Mouse (Mus musculus) stomach, embryonic 16.5 days (tissue): ENCODE data around the gene Sspo. TPM values are rescaled to one million over a fixed set of nuclear protein-coding genes. Genes with fewer than 3 reads are reported as not detected.

Source experiments
- ATAC-seq: fragments of 200-750 bp; cut with Nextera tagmentation; 2 replicates; pipeline ENCODE4 v1.8.0; 2017; ENCODE audit warnings: moderate number of reproducible peaks, moderate TSS enrichment; ENCODE audit not compliant: insufficient read depth, low FRiP score
- H3K27ac ChIP-seq: fragments of 300-500 bp; sonication (generic); 2 replicates; pipeline ENCODE4 v1.5.1; 2014; ENCODE audit warnings: low read length
- H3K27me3 ChIP-seq: fragments of 300-500 bp; sonication (generic); 2 replicates; pipeline ENCODE4 v1.6.1; 2014; ENCODE audit warnings: low read length, control low read depth, mixed read lengths; ENCODE audit not compliant: control insufficient read depth, insufficient read depth
- H3K36me3 ChIP-seq: fragments of 300-500 bp; sonication (generic); 2 replicates; pipeline ENCODE4 v1.6.1; 2014; ENCODE audit warnings: low read length; ENCODE audit not compliant: control insufficient read depth, insufficient read depth
- H3K4me1 ChIP-seq: fragments of 300-500 bp; sonication (generic); 2 replicates; pipeline ENCODE4 v1.6.1; 2014; ENCODE audit warnings: low read length, control low read depth, mixed read lengths; ENCODE audit not compliant: control insufficient read depth, insufficient read depth
- H3K4me2 ChIP-seq: fragments of 300-500 bp; sonication (generic); 2 replicates; pipeline ENCODE4 v1.6.1; 2014; ENCODE audit warnings: low read depth, low read length, mixed read lengths
- H3K4me3 ChIP-seq: fragments of 300-500 bp; sonication (generic); replicated peaks from 2 replicates; pipeline ENCODE4 v1.5.1; 2014; ENCODE audit warnings: mild to moderate bottlenecking, low read length
- H3K9ac ChIP-seq: fragments of 300-500 bp; sonication (generic); 2 replicates; pipeline ENCODE4 v1.6.1; 2014; ENCODE audit warnings: low read length
- H3K9me3 ChIP-seq: fragments of 300-500 bp; sonication (generic); replicated peaks from 2 replicates; pipeline ENCODE4 v1.6.1; 2016; ENCODE audit warnings: low read length, control low read depth; ENCODE audit not compliant: control insufficient read depth
- WGBS: fragments of 180-500 bp; shearing (Covaris S2); extraction: QIAGEN DNeasy Blood & Tissue Kit; methylation state at CpG from one replicate; pipeline ENCODE4 v1.1.7; 2014; 5-methylcytosine and 5-hydroxymethylcytosine counted together
- polyA plus RNA-seq: library from polyadenylated mRNA; unstranded; fragments of >200 nt; fragmentation: Nextera tagmentation; extraction: Ambion mirVana; gene quantifications from 2 replicates; pipeline ENCODE4 v1.2.1, GENCODE M21; 2015

Gene Sspo
- polyA plus RNA-seq, 1 experiment from 2014 or later = 0.89 TPM

GRCm38 (mm10) chr6:48527901-48528300, 79.9 kb downstream of the Sspo start:
- H3K4me3 ChIP-seq = no peak overlapping the region
- WGBS = 76% methylated on average over 9 of the region's 9 CpGs
- H3K4me1 ChIP-seq = no peaks in the 10 kb centered on the region

GRCm38 (mm10) chr6:48529261-48529660, 81.2 kb downstream of the Sspo start:
- WGBS = 70% methylated on average over 14 of the region's 14 CpGs
- no peak overlapping the region for H3K4me3 ChIP-seq
- H3K27me3 ChIP-seq = no peaks in the 10 kb centered on the region
- H3K4me1 ChIP-seq = no peaks in the 10 kb centered on the region
- H3K9ac ChIP-seq = no peak overlapping the region
- H3K36me3 ChIP-seq = no peaks in the 10 kb centered on the region; the same call in 1 of the 2 replicates
- no peak for ATAC-seq
- no peak overlapping the region for H3K27ac ChIP-seq
- H3K4me2 ChIP-seq = no peak overlapping the region
- H3K9me3 ChIP-seq = no peaks in the 10 kb centered on the region

More at GRCm38 (mm10) chr6:48527901-48528300, 79.9 kb downstream of the Sspo start:
- no peak for ATAC-seq
- Histone ChIP-seq H3K36me3 (no peaks in the 10 kb centered on the region; the same call in 1 of the 2 replicates), H3K9me3 (no peaks in the 10 kb centered on the region), H3K27ac (no peak overlapping the region), H3K4me2 (no peak overlapping the region), H3K27me3 (no peaks in the 10 kb centered on the region), H3K9ac (no peak overlapping the region)

- Histone ChIP-seq H3K9me3 (no peaks in the 10 kb centered on the region), H3K9ac (no peak overlapping the region), H3K27me3 (no peaks in the 10 kb centered on the region), H3K4me3 (no peak overlapping the region), H3K4me2 (no peak overlapping the region), H3K4me1 (no peaks in the 10 kb centered on the region), H3K36me3 (no peaks in the 10 kb centered on the region; the same call in 1 of the 2 replicates), H3K27ac (no peak overlapping the region)
- WGBS = 83% methylated on average over 16 of the region's 16 CpGs
- no peak for ATAC-seq
Measured at GRCm38 (mm10) chr6:48529871-48530440, 81.9 kb downstream of the Sspo start.

- Histone ChIP-seq H3K4me1 (no peaks in the 10 kb centered on the region), H3K36me3 (no peaks in the 10 kb centered on the region; the same call in 1 of the 2 replicates), H3K27me3 (no peaks in the 10 kb centered on the region), H3K9ac (no peak overlapping the region), H3K27ac (no peak overlapping the region), H3K4me3 (no peak overlapping the region), H3K9me3 (no peaks in the 10 kb centered on the region), H3K4me2 (no peak overlapping the region)
- 49% methylated on average over 2 of the region's 2 CpGs for WGBS
- ATAC-seq = no peak
Measured at GRCm38 (mm10) chr6:48530862-48531261, 82.8 kb downstream of the Sspo start.

- Histone ChIP-seq H3K4me3 (no peak overlapping the region), H3K4me2 (no peak overlapping the region), H3K36me3 (no peaks in the 10 kb centered on the region; the same call in 1 of the 2 replicates), H3K4me1 (peaks cover 9% of the 10 kb centered on the region; the same call in 1 of the 2 replicates), H3K9ac (no peak overlapping the region), H3K27me3 (no peaks in the 10 kb centered on the region), H3K27ac (no peak overlapping the region), H3K9me3 (no peaks in the 10 kb centered on the region)
- no peak for ATAC-seq
- WGBS = 69% methylated on average over 2 of the region's 2 CpGs
Measured at GRCm38 (mm10) chr6:48533475-48533874, 85.4 kb downstream of the Sspo start.

GRCm38 (mm10) chr6:48534913-48535312, 86.9 kb downstream of the Sspo start:
- WGBS = 84% methylated on average over 8 of the region's 8 CpGs
- H3K9ac ChIP-seq = no peak overlapping the region

GRCm38 (mm10) chr6:48536091-48536490, 88.1 kb downstream of the Sspo start:
- no peak for ATAC-seq
- H3K4me1 ChIP-seq = peaks cover 9% of the 10 kb centered on the region; the same call in 1 of the 2 replicates
- H3K4me2 ChIP-seq = no peak overlapping the region
- H3K4me3 ChIP-seq = no peak overlapping the region
- H3K36me3 ChIP-seq = no peaks in the 10 kb centered on the region
- no peaks in the 10 kb centered on the region for H3K9me3 ChIP-seq
- no peaks in the 10 kb centered on the region for H3K27me3 ChIP-seq
- no peak overlapping the region for H3K27ac ChIP-seq
- WGBS = 59% methylated on average over 4 of the region's 4 CpGs
- H3K9ac ChIP-seq = no peak overlapping the region

More at GRCm38 (mm10) chr6:48534913-48535312, 86.9 kb downstream of the Sspo start:
- no peaks in the 10 kb centered on the region for H3K9me3 ChIP-seq
- H3K36me3 ChIP-seq = no peaks in the 10 kb centered on the region
- H3K4me1 ChIP-seq = peaks cover 9% of the 10 kb centered on the region; the same call in 1 of the 2 replicates
- no peak overlapping the region for H3K4me3 ChIP-seq
- no peak overlapping the region for H3K27ac ChIP-seq
- H3K27me3 ChIP-seq = no peaks in the 10 kb centered on the region
- ATAC-seq = no peak
- H3K4me2 ChIP-seq = no peak overlapping the region

- 6% methylated on average over 38 of the region's 38 CpGs for WGBS
Measured at GRCm38 (mm10) chr6:48537105-48537954, 89.3 kb downstream of the Sspo start, which contains the start of gene Atp6v0e2. Gene Atp6v0e2, plus strand, starts transcription at chr6:48537615.

More at GRCm38 (mm10) chr6:48537105-48537954, 89.3 kb downstream of the Sspo start, which contains the start of gene Atp6v0e2:
- H3K4me1 ChIP-seq = peaks cover 16% of the 10 kb centered on the region; the same call in 1 of the 2 replicates
- H3K9me3 ChIP-seq = no peaks in the 10 kb centered on the region
- peak; percentile 85 for ATAC-seq
- H3K4me2 ChIP-seq = peak within 1 kb of the TSS; percentile 60
- H3K27ac ChIP-seq = no peak within 1 kb of the TSS
- no peaks in the 10 kb centered on the region for H3K27me3 ChIP-seq
- H3K4me3 ChIP-seq = peak within 1 kb of the TSS; percentile 48
- H3K9ac ChIP-seq = peak within 1 kb of the TSS; percentile 68
- no peaks in the 10 kb centered on the region for H3K36me3 ChIP-seq
